Mouse (Mus musculus) gastrocnemius, adult 8-10 months (tissue): ENCODE data around the gene Ccdc136. TPM values are rescaled to one million over a fixed set of nuclear protein-coding genes. Genes with fewer than 3 reads are reported as not detected.
"Not testable (repeated sequence)": the region's sequence is repeated elsewhere in the genome, so short reads cannot be mapped to it uniquely, and the experiment has no call there.

Source experiments
- DNase-seq, 2 experiments: peaks; one replicate each; pipeline ENCODE4 v3.0.0; 2022; ENCODE audit warnings: low spot score in 2 of 2
- total RNA-seq, 4 experiments: library from RNA; stranded (reverse); gene quantifications; 2 replicates each; pipeline ENCODE4 v1.2.4; 2022

The Ccdc136 gene
- 10 to 100 TPM in 2 of 4 experiments, 1 to 10 TPM in 2; 9.0 to 12.0 (median 10.2) TPM for total RNA-seq

- peak; percentile 48 to 59 for DNase-seq
Measured at GRCm38 (mm10) chr6:29395910-29396713, at the start of gene Ccdc136. TSS of gene Ccdc136 (plus strand) at chr6:29396309.

GRCm38 (mm10) chr6:29346512-29346911 lies 49.6 kb upstream of the Ccdc136 start:
- DNase-seq = not testable (repeated sequence)

GRCm38 (mm10) chr6:29347189-29347588 lies 48.9 kb upstream of the Ccdc136 start:
- DNase-seq = no peak

- peak; percentile 98 to 99 for DNase-seq
Measured at GRCm38 (mm10) chr6:29347665-29348370, 48.3 kb upstream of the Ccdc136 start, which contains the start of gene Calu. TSS of gene Calu (plus strand) at chr6:29348069.

- DNase-seq = no peak
Measured at GRCm38 (mm10) chr6:29348371-29348724, 47.8 kb upstream of the Ccdc136 start.

- no peak for DNase-seq
Measured at GRCm38 (mm10) chr6:29351613-29352012, 44.5 kb upstream of the Ccdc136 start.

GRCm38 (mm10) chr6:29352816-29353215 lies 43.3 kb upstream of the Ccdc136 start:
- no peak for DNase-seq

GRCm38 (mm10) chr6:29359386-29359785 lies 36.7 kb upstream of the Ccdc136 start:
- peak; percentile 37 to 51 for DNase-seq

GRCm38 (mm10) chr6:29360211-29360610 lies 35.9 kb upstream of the Ccdc136 start:
- DNase-seq = no peak

- DNase-seq = no peak
Measured at GRCm38 (mm10) chr6:29362246-29363128, 33.6 kb upstream of the Ccdc136 start.

- DNase-seq = no peak
Measured at GRCm38 (mm10) chr6:29363129-29363515, 33.0 kb upstream of the Ccdc136 start.

GRCm38 (mm10) chr6:29365277-29365676 lies 30.8 kb upstream of the Ccdc136 start:
- DNase-seq = no peak

- no peak for DNase-seq
Measured at GRCm38 (mm10) chr6:29377386-29377785, 18.7 kb upstream of the Ccdc136 start.

- DNase-seq = no peak
Measured at GRCm38 (mm10) chr6:29378678-29379077, 17.4 kb upstream of the Ccdc136 start.

- no peak for DNase-seq
Measured at GRCm38 (mm10) chr6:29379954-29380353, 16.2 kb upstream of the Ccdc136 start.

- DNase-seq = no peak
Measured at GRCm38 (mm10) chr6:29382442-29382841, 13.7 kb upstream of the Ccdc136 start.

- DNase-seq = no peak
Measured at GRCm38 (mm10) chr6:29388052-29388518, 8.0 kb upstream of the Ccdc136 start, which contains the start of gene Opn1sw. TSS of gene Opn1sw (minus strand) at chr6:29388468.

GRCm38 (mm10) chr6:29388606-29389080 lies 7.5 kb upstream of the Ccdc136 start:
- peak; percentile 95 to 96 for DNase-seq

GRCm38 (mm10) chr6:29389425-29389824 lies 6.7 kb upstream of the Ccdc136 start:
- no peak for DNase-seq

GRCm38 (mm10) chr6:29390500-29390899 lies 5.6 kb upstream of the Ccdc136 start:
- not testable (repeated sequence) for DNase-seq

- not testable (repeated sequence) for DNase-seq
Measured at GRCm38 (mm10) chr6:29391241-29391640, 4.9 kb upstream of the Ccdc136 start.
